Mouse (Mus musculus) intestine, postnatal 0 days (tissue): Measurements from ENCODE around the gene Pde4d. TPM values are rescaled to one million over a fixed set of nuclear protein-coding genes. Genes with fewer than 3 reads are reported as not detected.

ENCODE experiments used
- ATAC-seq: fragments of 200-750 bp; cut with Nextera tagmentation; 2 replicates; pipeline ENCODE4 v1.8.0; 2017; ENCODE audit warnings: mild to moderate bottlenecking, moderate TSS enrichment, moderate library complexity
- H3K27ac ChIP-seq: fragments of 300-500 bp; sonication (generic); 2 replicates; pipeline ENCODE4 v1.5.1; 2014; ENCODE audit warnings: mild to moderate bottlenecking, low read depth, low read length, moderate library complexity
- H3K27me3 ChIP-seq: fragments of 300-500 bp; sonication (generic); replicated peaks from 2 replicates; pipeline ENCODE4 v1.6.1; 2014; ENCODE audit warnings: low read length, mixed read lengths; ENCODE audit not compliant: control insufficient read depth, insufficient read depth
- H3K36me3 ChIP-seq: fragments of 300-500 bp; sonication (generic); 2 replicates; pipeline ENCODE4 v1.6.1; 2014; ENCODE audit warnings: mild to moderate bottlenecking, moderate library complexity; ENCODE audit not compliant: control insufficient read depth, insufficient read depth
- H3K4me1 ChIP-seq: fragments of 300-500 bp; sonication (generic); replicated peaks from 2 replicates; pipeline ENCODE4 v1.6.1; 2014; ENCODE audit warnings: antibody characterized with exemption, low read length, mixed read lengths; ENCODE audit not compliant: control insufficient read depth, insufficient read depth
- H3K4me2 ChIP-seq: fragments of 300-500 bp; sonication (generic); replicated peaks from 2 replicates; pipeline ENCODE4 v1.6.1; 2014; ENCODE audit warnings: low read depth, mild to moderate bottlenecking, moderate library complexity
- H3K4me3 ChIP-seq: fragments of 300-500 bp; sonication (generic); 2 replicates; pipeline ENCODE4 v1.5.1; 2014; ENCODE audit warnings: low read depth, low read length
- H3K9ac ChIP-seq: fragments of 300-500 bp; sonication (generic); 2 replicates; pipeline ENCODE4 v1.6.1; 2014; ENCODE audit warnings: mild to moderate bottlenecking, low read depth, low read length
- H3K9me3 ChIP-seq: fragments of 300-500 bp; sonication (generic); 2 replicates; pipeline ENCODE4 v1.6.1; 2016; ENCODE audit warnings: mixed run types; ENCODE audit not compliant: control insufficient read depth
- CTCF ChIP-seq: sonication (generic); IDR thresholded peaks from 2 replicates; pipeline ENCODE4 v1.5.1; 2016; ENCODE audit warnings: low read depth, mild to moderate bottlenecking, control low read depth, antibody characterized with exemption, moderate library complexity
- WGBS: fragments of 180-500 bp; shearing (Covaris S2); extraction: QIAGEN DNeasy Blood & Tissue Kit; methylation state at CpG from one replicate; pipeline ENCODE4 v1.1.7; 2014; 5-methylcytosine and 5-hydroxymethylcytosine counted together
- polyA plus RNA-seq: library from polyadenylated mRNA; unstranded; fragments of >200 nt; fragmentation: Nextera tagmentation; extraction: Ambion mirVana; gene quantifications from 2 replicates; pipeline ENCODE4 v1.2.1, GENCODE M21; 2015

The Pde4d gene
- polyA plus RNA-seq, 1 experiment from 2014 or later = 17.8 TPM

DNA sequence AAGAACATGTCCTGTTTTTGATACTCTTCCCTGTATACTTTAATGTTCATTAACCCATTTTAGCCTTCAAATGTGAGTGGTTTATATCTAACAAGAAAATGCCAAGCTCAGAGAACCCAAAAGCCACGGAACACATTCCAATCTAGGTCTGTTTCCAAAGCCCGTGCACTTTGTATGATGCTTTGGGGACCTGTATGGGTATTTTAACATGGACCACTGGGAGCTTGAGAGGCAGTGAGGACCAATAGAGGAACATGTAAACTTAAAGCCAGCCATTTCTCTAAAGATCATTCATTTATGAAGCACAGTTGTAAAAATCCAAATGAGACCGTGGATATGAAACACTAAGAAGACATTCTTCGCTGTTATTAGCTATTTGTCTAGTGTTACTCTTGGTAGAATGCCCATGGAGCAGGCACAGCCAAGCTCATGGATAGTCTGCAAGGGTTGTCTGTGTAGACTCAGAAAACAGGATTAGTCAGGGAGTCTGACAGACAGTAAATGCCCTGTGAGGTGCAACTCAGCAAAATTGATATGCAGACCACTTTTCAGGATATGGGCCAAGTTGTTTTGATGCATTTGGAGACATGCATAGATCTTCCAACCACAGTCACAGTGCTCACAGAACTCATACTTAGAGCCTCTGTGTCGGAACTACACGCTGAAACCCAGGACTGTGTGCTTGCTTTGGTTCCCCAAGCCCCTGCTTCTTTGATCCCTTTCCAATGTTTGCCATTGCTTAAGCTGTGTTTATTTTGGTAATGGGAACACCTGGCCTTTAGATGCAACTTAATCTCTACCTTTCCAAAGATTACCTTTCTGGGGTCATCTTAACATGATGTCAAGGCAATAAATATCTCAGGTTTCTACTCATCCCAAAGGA is 1272.7 kb downstream of the Pde4d start:
- ATAC-seq = no peak
- Histone ChIP-seq H3K36me3 (no peaks in the 10 kb centered on the region), H3K27ac (no peak overlapping the region), H3K4me3 (no peak overlapping the region), H3K4me1 (no peaks in the 10 kb centered on the region), H3K9me3 (no peaks in the 10 kb centered on the region), H3K4me2 (no peak overlapping the region), H3K9ac (no peak overlapping the region), H3K27me3 (no peaks in the 10 kb centered on the region)
- WGBS = 71% methylated on average over 6 of the region's 6 CpGs
- no peak for TF ChIP-seq CTCF

DNA sequence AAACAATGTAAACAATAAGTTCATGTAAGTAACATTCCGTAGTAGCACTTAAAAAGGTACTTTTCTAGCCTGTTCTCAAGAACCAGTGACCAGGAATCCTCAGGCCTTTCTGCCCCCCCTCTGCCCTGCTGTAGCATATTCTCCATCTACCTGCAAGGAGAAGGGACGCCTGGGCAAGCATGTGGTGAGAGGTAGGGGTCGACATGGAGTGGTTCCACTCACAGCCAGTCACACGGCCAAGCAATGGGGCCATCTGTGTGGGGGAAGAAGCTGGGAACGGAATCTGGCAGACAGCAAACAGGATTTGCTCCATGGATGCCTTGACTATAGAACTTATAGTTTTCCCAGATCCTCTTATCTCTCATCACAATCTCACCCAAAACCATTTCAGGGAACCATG is 1277.6 kb downstream of the Pde4d start:
- no peaks in the 10 kb centered on the region for H3K27me3 ChIP-seq
- ATAC-seq = no peak
- no peaks in the 10 kb centered on the region for H3K36me3 ChIP-seq
- H3K4me2 ChIP-seq = no peak overlapping the region
- no peak overlapping the region for H3K27ac ChIP-seq
- no peak for TF ChIP-seq CTCF
- no peaks in the 10 kb centered on the region for H3K9me3 ChIP-seq
- H3K4me3 ChIP-seq = no peak overlapping the region
- WGBS = 81% methylated on average over 5 of the region's 5 CpGs
- peaks cover 2% of the 10 kb centered on the region; the same call in 1 of the 2 replicates for H3K4me1 ChIP-seq
- H3K9ac ChIP-seq = no peak overlapping the region

DNA sequence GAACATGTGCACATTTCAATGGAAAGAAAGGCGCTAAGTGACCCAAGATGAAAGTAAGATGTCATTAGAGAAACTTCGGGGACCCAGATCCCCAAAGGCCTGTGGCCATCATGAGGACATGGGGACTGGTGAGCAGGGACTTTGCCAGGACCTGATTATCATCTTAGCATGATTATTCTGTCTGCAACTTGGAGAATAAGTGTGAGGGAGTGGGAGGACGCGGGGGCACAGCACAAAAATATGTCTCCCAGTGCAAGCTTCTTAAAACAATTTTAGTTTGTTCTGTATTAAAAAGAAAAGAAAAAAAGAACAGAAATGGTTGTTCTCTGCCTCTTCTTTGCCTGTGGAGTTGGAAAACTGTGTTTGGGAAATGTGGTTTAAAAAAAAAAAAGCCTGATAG is 1279.9 kb downstream of the Pde4d start:
- Histone ChIP-seq H3K9me3 (no peaks in the 10 kb centered on the region), H3K4me3 (no peak overlapping the region), H3K4me2 (no peak overlapping the region), H3K36me3 (no peaks in the 10 kb centered on the region), H3K27ac (no peak overlapping the region), H3K4me1 (peaks cover 3% of the 10 kb centered on the region; the same call in 1 of the 2 replicates), H3K27me3 (no peaks in the 10 kb centered on the region), H3K9ac (no peak overlapping the region)
- no peak for TF ChIP-seq CTCF
- ATAC-seq = no peak
- 94% methylated on average over 4 of the region's 4 CpGs for WGBS

DNA sequence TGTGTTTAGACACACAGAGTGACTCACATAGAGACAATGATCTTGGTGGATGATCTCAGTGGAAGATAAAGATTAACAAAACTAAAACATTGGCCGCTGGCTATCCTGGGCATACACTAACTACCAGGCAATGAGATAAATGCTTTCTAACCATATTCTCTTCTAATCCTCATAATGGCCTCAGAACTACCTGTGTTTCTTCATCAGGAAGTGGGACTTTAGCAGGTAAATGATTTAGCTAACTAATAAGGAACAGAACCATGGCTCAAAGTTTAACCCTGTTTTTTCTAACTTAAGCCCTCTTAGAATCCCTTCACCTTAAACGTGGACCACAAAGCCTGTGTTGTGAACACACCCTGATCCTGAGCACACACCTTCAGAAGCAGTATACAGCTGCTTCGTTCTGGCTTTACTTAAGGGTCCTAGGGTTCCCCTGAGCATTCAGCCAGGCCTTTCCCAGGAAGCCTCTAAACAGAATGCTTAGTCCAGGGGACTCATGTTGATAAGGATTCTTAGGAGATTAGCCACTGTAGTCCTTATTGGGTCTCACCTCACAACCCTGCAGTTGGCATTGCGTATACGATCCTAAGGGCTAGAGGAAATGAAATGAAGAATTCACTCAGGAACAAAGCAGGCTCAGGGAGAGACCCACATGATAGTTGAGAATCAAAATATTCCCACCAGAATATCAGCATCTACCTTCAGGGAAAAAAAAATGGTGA is 1283.1 kb downstream of the Pde4d start:
- Histone ChIP-seq H3K4me1 (peaks cover 3% of the 10 kb centered on the region; the same call in 1 of the 2 replicates), H3K27me3 (no peaks in the 10 kb centered on the region), H3K27ac (peak overlapping the region; percentile 70), H3K4me3 (no peak overlapping the region), H3K36me3 (no peaks in the 10 kb centered on the region), H3K4me2 (peak overlapping the region; percentile 3; the same call in 1 of the 2 replicates), H3K9ac (no peak overlapping the region), H3K9me3 (no peaks in the 10 kb centered on the region)
- WGBS = 41% methylated on average over 5 of the region's 5 CpGs
- no peak for TF ChIP-seq CTCF
- ATAC-seq = peak; percentile 84

DNA sequence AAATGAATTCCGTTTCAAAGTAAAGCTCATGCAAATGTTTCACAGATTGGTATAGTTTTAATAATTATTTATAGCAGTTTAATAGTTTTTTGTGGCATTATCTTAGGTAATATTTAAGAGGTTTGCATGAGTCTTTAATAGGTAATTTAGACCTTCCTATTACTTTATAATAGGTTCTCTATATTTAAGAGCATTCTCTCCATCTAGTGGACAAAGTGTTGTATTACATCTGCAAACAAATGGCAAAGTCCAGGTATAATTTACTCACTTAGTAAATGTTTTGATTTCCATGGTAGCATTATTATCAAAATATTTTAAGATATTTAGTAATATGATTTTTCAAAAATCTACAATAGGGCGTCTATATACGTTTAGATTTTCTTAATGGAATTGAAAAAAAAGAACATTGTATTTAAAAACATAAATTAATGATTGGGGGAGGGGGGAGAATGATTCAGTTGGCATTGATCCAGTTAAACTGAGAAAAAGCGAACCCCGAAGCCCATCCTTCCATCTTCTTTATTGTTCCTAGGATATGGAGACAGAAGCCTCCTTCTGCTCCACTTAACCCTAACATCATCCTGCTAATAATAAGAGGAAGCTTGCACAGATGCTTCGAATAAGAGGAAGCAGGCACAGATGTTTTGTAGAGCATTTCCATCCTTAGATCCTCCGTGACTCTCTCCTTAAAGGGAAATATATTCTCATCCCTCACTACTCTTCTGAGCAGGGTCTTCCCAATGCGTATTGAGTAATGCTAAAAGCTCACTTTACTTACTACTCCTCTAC is 1286.7 kb downstream of the Pde4d start:
- 41% methylated on average over 8 of the region's 8 CpGs for WGBS
- TF ChIP-seq CTCF = peak; percentile 69

DNA sequence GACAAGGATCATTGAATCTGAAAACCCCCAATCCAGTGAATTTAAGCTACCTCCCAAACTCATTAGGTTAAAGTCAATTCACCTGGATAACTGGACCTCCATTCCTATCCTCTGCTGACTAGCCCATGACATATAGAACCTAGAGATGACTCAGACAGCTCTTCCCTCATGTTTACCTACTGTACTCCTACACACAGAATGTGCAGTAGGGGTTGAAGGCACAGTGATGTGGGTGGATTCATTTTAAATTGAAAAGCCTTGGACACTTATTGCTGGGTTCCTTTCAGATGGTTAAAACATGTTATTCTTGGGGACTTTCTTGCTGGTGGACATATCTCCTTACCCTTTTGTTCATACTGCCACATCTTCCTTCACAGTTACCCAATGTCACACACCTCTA is 1296.7 kb downstream of the Pde4d start:
- Histone ChIP-seq H3K4me2 (no peak overlapping the region), H3K9ac (no peak overlapping the region), H3K36me3 (peaks cover 3% of the 10 kb centered on the region; the same call in 1 of the 2 replicates), H3K4me1 (no peaks in the 10 kb centered on the region), H3K9me3 (no peaks in the 10 kb centered on the region), H3K27me3 (no peaks in the 10 kb centered on the region), H3K27ac (no peak overlapping the region), H3K4me3 (no peak overlapping the region)
- no peak for TF ChIP-seq CTCF
- ATAC-seq = no peak

More for the DNA sequence above, 1286.7 kb downstream of the Pde4d start:
- Histone ChIP-seq H3K9ac (no peak overlapping the region), H3K27me3 (no peaks in the 10 kb centered on the region), H3K27ac (no peak overlapping the region), H3K9me3 (no peaks in the 10 kb centered on the region), H3K4me1 (peaks cover 3% of the 10 kb centered on the region; the same call in 1 of the 2 replicates), H3K36me3 (no peaks in the 10 kb centered on the region), H3K4me2 (no peak overlapping the region), H3K4me3 (no peak overlapping the region)
- ATAC-seq = no peak
